In the genomic region with DNA sequence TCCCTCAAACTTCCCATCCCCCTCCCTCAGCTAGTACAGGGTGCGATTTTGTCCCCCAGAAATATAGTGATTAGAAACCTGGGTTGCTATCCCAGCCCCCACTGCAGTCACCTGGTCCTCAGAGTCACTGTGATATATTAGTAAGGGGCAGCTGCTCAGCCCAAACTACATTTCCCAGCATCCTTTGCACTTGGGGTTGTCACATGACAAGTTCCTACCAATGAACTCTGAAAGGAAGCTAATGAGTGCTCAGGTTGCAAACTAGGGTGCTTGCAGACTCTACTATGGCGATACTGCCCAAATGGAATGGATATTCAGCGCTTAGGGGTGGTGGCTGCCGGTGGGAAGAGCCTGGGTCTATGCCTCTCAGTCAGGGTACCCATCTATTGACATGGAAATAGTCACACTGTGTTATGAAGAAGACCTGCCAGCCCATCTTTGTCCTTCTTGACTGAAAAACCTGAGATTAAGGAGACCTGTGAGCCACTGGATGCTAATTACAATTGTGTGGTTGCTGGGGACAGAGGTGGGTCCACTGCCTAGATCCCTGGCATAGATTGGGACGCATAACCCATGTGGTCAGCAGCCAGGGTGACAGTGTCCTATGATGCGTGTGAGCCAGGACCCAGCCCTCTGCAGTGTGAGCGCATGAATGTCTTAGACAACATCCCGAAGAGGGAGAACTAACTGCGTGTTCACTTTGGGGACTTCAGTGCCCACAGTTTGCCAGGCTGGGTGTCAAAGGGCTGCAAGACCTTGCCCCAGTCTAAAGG, we compare ENCODE assay signal across 8 mouse cellular contexts. TPM values are rescaled to one million over a fixed set of nuclear protein-coding genes. Genes with fewer than 3 reads are reported as not detected.
DNase-seq lines count a peak whose midpoint lies in the region; ATAC-seq lines count a peak whose summit lies in the region.

No protein-coding gene starts in this region.

- no peaks in the 10 kb centered on the region for H3K9me3 ChIP-seq in heart, embryonic 12.5 days (replicated peaks)
- H3K9me3 ChIP-seq in limb, embryonic 13.5 days: no peaks in the 10 kb centered on the region

- no peak overlapping the region for H3K9ac ChIP-seq in heart, embryonic 12.5 days
- no peak overlapping the region for H3K9ac ChIP-seq in limb, embryonic 13.5 days

- peaks cover 6% of the 10 kb centered on the region; the same call in 1 of the 2 replicates for H3K27me3 ChIP-seq in heart, embryonic 12.5 days (replicated peaks)
- H3K27me3 ChIP-seq in limb, embryonic 13.5 days: no peaks in the 10 kb centered on the region

- WGBS in heart, embryonic 12.5 days: 47% methylated on average over 9 of the region's 9 CpGs
- 53% methylated on average over 9 of the region's 9 CpGs for WGBS in limb, embryonic 13.5 days

- peak overlapping the region; percentile 47 for H3K4me2 ChIP-seq in heart, embryonic 12.5 days
- H3K4me2 ChIP-seq in limb, embryonic 13.5 days (replicated peaks): peak overlapping the region; percentile 52

- H3K27ac ChIP-seq in heart, embryonic 12.5 days (ENCODE audit: poor library complexity, severe bottlenecking): no peak overlapping the region
- H3K27ac ChIP-seq in limb, embryonic 13.5 days: no peak overlapping the region

- DNase-seq in heart, adult 9 months (ENCODE audit: low spot score in 2 of 2): no peak
- DNase-seq in brain, adult 2 months (ENCODE audit: low read depth, low spot score): peak; percentile 81
- DNase-seq in heart, postnatal 4 days: peak; percentile 34
- peak; percentile 42 for DNase-seq in naive thymus-derived CD4-positive, alpha-beta T cell, adult 2 months (ENCODE audit: low read depth)
- no peak for DNase-seq in left cerebral cortex, adult 11 months (ENCODE audit: low spot score)
- no peak for DNase-seq in frontal cortex, postnatal 25 days (ENCODE audit: low spot score in 2 of 2)

- peak; percentile 64 for ATAC-seq in heart, embryonic 12.5 days (ENCODE audit: insufficient number of reproducible peaks, low FRiP score)
- peak; percentile 81 for ATAC-seq in limb, embryonic 13.5 days (ENCODE audit: low FRiP score, low read depth)

- peaks cover 6% of the 10 kb centered on the region; the same call in 1 of the 2 replicates for H3K4me1 ChIP-seq in heart, embryonic 12.5 days (replicated peaks)
- peaks cover 15% of the 10 kb centered on the region for H3K4me1 ChIP-seq in limb, embryonic 13.5 days

- no peaks in the 10 kb centered on the region for H3K36me3 ChIP-seq in heart, embryonic 12.5 days
- no peaks in the 10 kb centered on the region for H3K36me3 ChIP-seq in limb, embryonic 13.5 days

- no peak overlapping the region for H3K4me3 ChIP-seq in heart, embryonic 12.5 days
- H3K4me3 ChIP-seq in limb, embryonic 13.5 days: no peak overlapping the region

RNA-seq across cellular contexts. Expression of gene Alpl, which starts 56.8 kb away (rescaled TPM):
- 1.7 and 2.2 TPM in 2 replicates for polyA plus RNA-seq in heart, embryonic 12.5 days (2016; fragmentation: Nextera tagmentation; extraction: Ambion mirVana)
- total RNA-seq in heart, postnatal 4 days (2021): 1 to 10 TPM; 8.9 to 9.0 TPM
- 12.0 and 15.3 TPM in 2 replicates for polyA plus RNA-seq in limb, embryonic 13.5 days (2015; fragmentation: Nextera tagmentation; extraction: Ambion mirVana)

Comparison
In these comparisons a context has a peak if more than half of its experiments do, and no peak if none do; other contexts are left out.
1. DNase-seq: peak in brain, adult 2 months (single experiment), heart, postnatal 4 days (single experiment) and naive thymus-derived CD4-positive, alpha-beta T cell, adult 2 months (single experiment); none in heart, adult 9 months (0 of 2), left cerebral cortex, adult 11 months (single experiment) and frontal cortex, postnatal 25 days (0 of 2).